In genomic region chr5:137078041-137078440, GRCm38 (mm10) we compare ENCODE assay signal across 14 mouse cellular contexts. TPM values are rescaled to one million over a fixed set of nuclear protein-coding genes. Genes with fewer than 3 reads are reported as not detected.
DNase-seq lines count a peak whose midpoint lies in the region; ATAC-seq and TF ChIP-seq lines count a peak whose summit lies in the region.
"Had no signal": no experiment of that assay in that cellular context is flagged by ENCODE, and none has a peak within 500 bp of the region (broad histone marks: within the 10 kb centered on the region; RNA-seq: fewer than 3 reads in every experiment).

No protein-coding gene starts in this region.

- 56% methylated on average over 14 of the region's 14 CpGs for WGBS in intestine, embryonic 16.5 days
- WGBS in intestine, embryonic 15.5 days: 55% methylated on average over 14 of the region's 14 CpGs
- 43% methylated on average over 14 of the region's 14 CpGs for WGBS in stomach, embryonic 15.5 days

- H3K9ac ChIP-seq in intestine, embryonic 16.5 days (ENCODE audit: low read depth, low read length): no peak overlapping the region
- no peak overlapping the region for H3K9ac ChIP-seq in intestine, embryonic 15.5 days
- H3K9ac ChIP-seq in stomach, embryonic 15.5 days: no peak overlapping the region
- H3K9ac ChIP-seq: forebrain, embryonic 12.5 days; limb, embryonic 12.5 days had no signal

- H3K9me3 ChIP-seq in intestine, embryonic 16.5 days (ENCODE audit: control insufficient read depth, low read length): no peaks in the 10 kb centered on the region
- H3K9me3 ChIP-seq in intestine, embryonic 15.5 days: no peaks in the 10 kb centered on the region
- H3K9me3 ChIP-seq in stomach, embryonic 15.5 days: no peaks in the 10 kb centered on the region
- H3K9me3 ChIP-seq: forebrain, embryonic 12.5 days had no signal

- peak; percentile 21 to 30 for DNase-seq in heart, postnatal 14 days
- DNase-seq in frontal cortex, adult 2 months (ENCODE audit: extremely low spot score in 1 of 2, low spot score in 1 of 2): no peak
- DNase-seq: gastrocnemius, postnatal 10 days; kidney, postnatal 25 days; thymus, postnatal 14 days had no signal

- H3K4me2 ChIP-seq in intestine, embryonic 16.5 days (ENCODE audit: low read depth, low read length): no peak overlapping the region; the same call in 1 of the 2 replicates
- H3K4me2 ChIP-seq in intestine, embryonic 15.5 days (replicated peaks): no peak overlapping the region
- peak overlapping the region; percentile 9; the same call in 1 of the 2 replicates for H3K4me2 ChIP-seq in stomach, embryonic 15.5 days
- H3K4me2 ChIP-seq: forebrain, embryonic 12.5 days; limb, embryonic 12.5 days had no signal

- ATAC-seq in intestine, embryonic 16.5 days: peak; percentile 41; the same call in 1 of the 2 replicates
- ATAC-seq in intestine, embryonic 15.5 days: no peak
- 0 out of 2 replicates have a peak, but pooled peaks have one; percentile 16 for ATAC-seq in stomach, embryonic 15.5 days (ENCODE audit: insufficient read depth, low FRiP score, low read depth)
- no peak for ATAC-seq in cerebellum, adult (ENCODE audit: insufficient number of reproducible peaks, low FRiP score, low TSS enrichment)
- ATAC-seq: hindbrain, postnatal 0 days had no signal

- intact Hi-C loops in heart, postnatal 14 days (cut with DNase I): no loop called here

- no peaks in the 10 kb centered on the region for H3K27me3 ChIP-seq in intestine, embryonic 16.5 days (replicated peaks; ENCODE audit: control insufficient read depth, insufficient read depth, low read length)
- H3K27me3 ChIP-seq in intestine, embryonic 15.5 days (replicated peaks): 0 out of 2 replicates have a peak, but pooled peaks cover 3% of the 10 kb centered on the region
- no peaks in the 10 kb centered on the region for H3K27me3 ChIP-seq in stomach, embryonic 15.5 days (replicated peaks)
- H3K27me3 ChIP-seq: forebrain, embryonic 12.5 days; limb, embryonic 12.5 days had no signal

- no peak overlapping the region for H3K27ac ChIP-seq in intestine, embryonic 16.5 days (ENCODE audit: low read length)
- no peak overlapping the region for H3K27ac ChIP-seq in intestine, embryonic 15.5 days
- H3K27ac ChIP-seq in embryonic fibroblast, embryonic 13.5 days (ENCODE audit: insufficient read depth, low read length): peak overlapping the region; percentile 99
- no peak overlapping the region for H3K27ac ChIP-seq in stomach, embryonic 15.5 days
- H3K27ac ChIP-seq: forebrain, embryonic 12.5 days; hindbrain, postnatal 0 days; limb, embryonic 12.5 days had no signal

- TF ChIP-seq POLR2A in embryonic fibroblast, embryonic 13.5 days (IDR thresholded peaks at IDR 0.05; ENCODE audit: low read depth, low read length): no peak

- H3K4me1 ChIP-seq in intestine, embryonic 16.5 days (ENCODE audit: control insufficient read depth, insufficient read depth, low read length): peaks cover 41% of the 10 kb centered on the region
- peaks cover 24% of the 10 kb centered on the region; the same call in 1 of the 2 replicates for H3K4me1 ChIP-seq in intestine, embryonic 15.5 days (replicated peaks)
- H3K4me1 ChIP-seq in embryonic fibroblast, embryonic 13.5 days (ENCODE audit: control insufficient read depth, insufficient read depth, low read length): peaks cover 25% of the 10 kb centered on the region
- H3K4me1 ChIP-seq in stomach, embryonic 15.5 days: peaks cover 24% of the 10 kb centered on the region

- H3K4me3 ChIP-seq in intestine, embryonic 16.5 days (ENCODE audit: low read length): no peak overlapping the region
- no peak overlapping the region for H3K4me3 ChIP-seq in intestine, embryonic 15.5 days (replicated peaks)
- no peak overlapping the region for H3K4me3 ChIP-seq in embryonic fibroblast, embryonic 13.5 days (ENCODE audit: insufficient read depth, low read length)
- no peak overlapping the region for H3K4me3 ChIP-seq in stomach, embryonic 15.5 days (replicated peaks)
- H3K4me3 ChIP-seq: forebrain, embryonic 12.5 days; limb, embryonic 12.5 days had no signal

- no peaks in the 10 kb centered on the region for H3K36me3 ChIP-seq in intestine, embryonic 16.5 days (ENCODE audit: control insufficient read depth, insufficient read depth, low read length)
- no peaks in the 10 kb centered on the region for H3K36me3 ChIP-seq in intestine, embryonic 15.5 days
- H3K36me3 ChIP-seq in stomach, embryonic 15.5 days: no peaks in the 10 kb centered on the region
- H3K36me3 ChIP-seq: forebrain, embryonic 12.5 days; limb, embryonic 12.5 days had no signal

- TF ChIP-seq CTCF in embryonic fibroblast, embryonic 13.5 days (IDR thresholded peaks at IDR 0.05; ENCODE audit: borderline replicate concordance, insufficient read depth, low read length): no peak

RNA-seq across cellular contexts. Expression of gene Serpine1, which starts 6.0 kb away (rescaled TPM):
- 0.24 and 0.29 TPM in 2 replicates for polyA plus RNA-seq in intestine, embryonic 16.5 days (2015; fragmentation: Nextera tagmentation; extraction: Ambion mirVana)
- polyA plus RNA-seq in intestine, embryonic 15.5 days (2015; fragmentation: Nextera tagmentation; extraction: Ambion mirVana): 0.34 and 0.42 TPM in 2 replicates
- 646 and 1,921 TPM in 2 replicates for polyA plus RNA-seq in embryonic fibroblast, embryonic 13.5 days (2011; ENCODE audit: insufficient read length, low read depth, missing spikeins)
- total RNA-seq in heart, postnatal 14 days (2021): 10 to 100 TPM; 12.5 TPM
- polyA plus RNA-seq in stomach, embryonic 15.5 days (2015; fragmentation: Nextera tagmentation; extraction: Ambion mirVana): 0.12 and 0.35 TPM in 2 replicates
- polyA plus RNA-seq in frontal cortex, adult 2 months (2012; rRNA removed): 1.9 and 2.5 TPM in 2 replicates

RNA-seq across cellular contexts. Expression of gene Ap1s1, which starts 32.1 kb away (rescaled TPM):
- 284 and 285 TPM in 2 replicates for polyA plus RNA-seq in intestine, embryonic 16.5 days (2015; fragmentation: Nextera tagmentation; extraction: Ambion mirVana)
- 230 and 242 TPM in 2 replicates for polyA plus RNA-seq in intestine, embryonic 15.5 days (2015; fragmentation: Nextera tagmentation; extraction: Ambion mirVana)
- polyA plus RNA-seq in embryonic fibroblast, embryonic 13.5 days (2011; ENCODE audit: insufficient read length, low read depth, missing spikeins): 149 and 166 TPM in 2 replicates
- 10 to 100 TPM; 41.9 to 50.2 TPM for total RNA-seq in heart, postnatal 14 days (2021)
- 189 and 211 TPM in 2 replicates for polyA plus RNA-seq in stomach, embryonic 15.5 days (2015; fragmentation: Nextera tagmentation; extraction: Ambion mirVana)
- 263 and 311 TPM in 2 replicates for polyA plus RNA-seq in frontal cortex, adult 2 months (2012; rRNA removed)

RNA-seq across cellular contexts. Expression of gene Trim56, which starts 38.0 kb away (rescaled TPM):
- polyA plus RNA-seq in intestine, embryonic 16.5 days (2015; fragmentation: Nextera tagmentation; extraction: Ambion mirVana): 5.5 and 6.5 TPM in 2 replicates
- 7.5 and 8.4 TPM in 2 replicates for polyA plus RNA-seq in intestine, embryonic 15.5 days (2015; fragmentation: Nextera tagmentation; extraction: Ambion mirVana)
- polyA plus RNA-seq in embryonic fibroblast, embryonic 13.5 days (2011; ENCODE audit: insufficient read length, low read depth, missing spikeins): 20.2 and 23.4 TPM in 2 replicates
- total RNA-seq in heart, postnatal 14 days (2021): 10 to 100 TPM; 19.4 to 20.4 TPM
- polyA plus RNA-seq in stomach, embryonic 15.5 days (2015; fragmentation: Nextera tagmentation; extraction: Ambion mirVana): 9.7 and 10.2 TPM in 2 replicates
- polyA plus RNA-seq in frontal cortex, adult 2 months (2012; rRNA removed): 2.0 and 2.3 TPM in 2 replicates

RNA-seq across cellular contexts. Expression of gene Vgf, which starts 51.8 kb away (rescaled TPM):
- 0.50 and 0.64 TPM in 2 replicates for polyA plus RNA-seq in intestine, embryonic 16.5 days (2015; fragmentation: Nextera tagmentation; extraction: Ambion mirVana)
- polyA plus RNA-seq in intestine, embryonic 15.5 days (2015; fragmentation: Nextera tagmentation; extraction: Ambion mirVana): 0.66 and 0.85 TPM in 2 replicates
- 2.1 and 3.8 TPM in 2 replicates for polyA plus RNA-seq in embryonic fibroblast, embryonic 13.5 days (2011; ENCODE audit: insufficient read length, low read depth, missing spikeins)
- total RNA-seq in heart, postnatal 14 days (2021): not detected
- 0.83 and 1.1 TPM in 2 replicates for polyA plus RNA-seq in stomach, embryonic 15.5 days (2015; fragmentation: Nextera tagmentation; extraction: Ambion mirVana)
- 123 and 132 TPM in 2 replicates for polyA plus RNA-seq in frontal cortex, adult 2 months (2012; rRNA removed)
- total RNA-seq: megakaryocyte progenitor cell, adult 5-6 weeks had no signal

Comparison
In these comparisons a context has a peak if more than half of its experiments do, and no peak if none do; other contexts are left out.
1. ATAC-seq: peak in intestine, embryonic 16.5 days (single experiment) and stomach, embryonic 15.5 days (single experiment); none in intestine, embryonic 15.5 days (single experiment) and cerebellum, adult (single experiment).
2. DNase-seq: peak in heart, postnatal 14 days (2 of 2); none in frontal cortex, adult 2 months (0 of 2).
3. RNA of gene Serpine1, which starts 6.0 kb away (polyA plus RNA-seq): 646 to 1,921 TPM in embryonic fibroblast, embryonic 13.5 days; 1.9 to 2.5 TPM in frontal cortex, adult 2 months, 0.12 to 0.35 TPM in stomach, embryonic 15.5 days, 0.34 to 0.42 TPM in intestine, embryonic 15.5 days and 0.24 to 0.29 TPM in intestine, embryonic 16.5 days; every median in the first group is over 100 times any median in the second.